Mouse (Mus musculus): Measurements from ENCODE around the gene 4930535I16Rik. TPM values are rescaled to one million over a fixed set of nuclear protein-coding genes. Genes with fewer than 3 reads are reported as not detected.
"Not testable (repeated sequence)": the region's sequence is repeated elsewhere in the genome, so short reads cannot be mapped to it uniquely, and the experiment has no call there.

4930535I16Rik gene
- total RNA-seq (2021), result not detected in 2 replicates
- long read RNA-seq, result 0 reads

- peak; percentile 48 for DNase-seq
These were observed at the start of gene 4930535I16Rik for GRCm38 (mm10) chr4:123917548-123918140. TSS of gene 4930535I16Rik (minus strand) at chr4:123918022.

- DNase-seq, result no peak
These were observed 44.9 kb upstream of the 4930535I16Rik start for GRCm38 (mm10) chr4:123962721-123963120.

GRCm38 (mm10) chr4:123960955-123961354, 43.1 kb upstream of the 4930535I16Rik start:
- no peak for DNase-seq

GRCm38 (mm10) chr4:123957891-123958290, 40.1 kb upstream of the 4930535I16Rik start:
- no peak for DNase-seq

- DNase-seq, result no peak
These were observed 39.6 kb upstream of the 4930535I16Rik start for GRCm38 (mm10) chr4:123957492-123957808.

GRCm38 (mm10) chr4:123956703-123957491, 39.1 kb upstream of the 4930535I16Rik start:
- peak; percentile 88 for DNase-seq

- no peak for DNase-seq
These were observed 34.2 kb upstream of the 4930535I16Rik start for GRCm38 (mm10) chr4:123952059-123952458.

GRCm38 (mm10) chr4:123949649-123950048, 31.8 kb upstream of the 4930535I16Rik start:
- no peak for DNase-seq

GRCm38 (mm10) chr4:123948901-123949300, 31.1 kb upstream of the 4930535I16Rik start:
- no peak for DNase-seq

GRCm38 (mm10) chr4:123947149-123947548, 29.3 kb upstream of the 4930535I16Rik start:
- peak; percentile 52 for DNase-seq

- no peak for DNase-seq
These were observed 28.9 kb upstream of the 4930535I16Rik start for GRCm38 (mm10) chr4:123946701-123947100.

- not testable (repeated sequence) for DNase-seq
These were observed 23.1 kb upstream of the 4930535I16Rik start for GRCm38 (mm10) chr4:123940878-123941277.

GRCm38 (mm10) chr4:123939838-123940237, 22.0 kb upstream of the 4930535I16Rik start:
- DNase-seq, result peak; percentile 72

GRCm38 (mm10) chr4:123936059-123936458, 18.2 kb upstream of the 4930535I16Rik start:
- no peak for DNase-seq

GRCm38 (mm10) chr4:123934306-123934705, 16.5 kb upstream of the 4930535I16Rik start:
- no peak for DNase-seq

GRCm38 (mm10) chr4:123929994-123930393, 12.2 kb upstream of the 4930535I16Rik start:
- DNase-seq, result no peak

GRCm38 (mm10) chr4:123927961-123928360, 10.1 kb upstream of the 4930535I16Rik start:
- DNase-seq, result no peak

- no peak for DNase-seq
These were observed 3.3 kb upstream of the 4930535I16Rik start for GRCm38 (mm10) chr4:123921055-123921565.

GRCm38 (mm10) chr4:123918851-123919250, 1.0 kb upstream of the 4930535I16Rik start:
- no peak for DNase-seq

GRCm38 (mm10) chr4:123916748-123917547, 874 bp downstream of the 4930535I16Rik start, which contains the start of gene Rragc:
TSS of gene Rragc (plus strand) at chr4:123917446.
- peak; percentile 100 for DNase-seq

GRCm38 (mm10) chr4:123912431-123912830, 5.4 kb downstream of the 4930535I16Rik start:
- no peak for DNase-seq

- no peak for DNase-seq
These were observed 6.3 kb downstream of the 4930535I16Rik start for GRCm38 (mm10) chr4:123911503-123911902.
